Mouse (Mus musculus) kidney, adult 18-20 months (tissue): ENCODE results near the gene Cnpy3.
"Not testable (repeated sequence)": the region's sequence is repeated elsewhere in the genome, so short reads cannot be mapped to it uniquely, and the experiment has no call there.

ENCODE experiments used
- DNase-seq: peaks from one replicate; pipeline ENCODE4 v3.0.0; 2021

Gene Cnpy3

DNA sequence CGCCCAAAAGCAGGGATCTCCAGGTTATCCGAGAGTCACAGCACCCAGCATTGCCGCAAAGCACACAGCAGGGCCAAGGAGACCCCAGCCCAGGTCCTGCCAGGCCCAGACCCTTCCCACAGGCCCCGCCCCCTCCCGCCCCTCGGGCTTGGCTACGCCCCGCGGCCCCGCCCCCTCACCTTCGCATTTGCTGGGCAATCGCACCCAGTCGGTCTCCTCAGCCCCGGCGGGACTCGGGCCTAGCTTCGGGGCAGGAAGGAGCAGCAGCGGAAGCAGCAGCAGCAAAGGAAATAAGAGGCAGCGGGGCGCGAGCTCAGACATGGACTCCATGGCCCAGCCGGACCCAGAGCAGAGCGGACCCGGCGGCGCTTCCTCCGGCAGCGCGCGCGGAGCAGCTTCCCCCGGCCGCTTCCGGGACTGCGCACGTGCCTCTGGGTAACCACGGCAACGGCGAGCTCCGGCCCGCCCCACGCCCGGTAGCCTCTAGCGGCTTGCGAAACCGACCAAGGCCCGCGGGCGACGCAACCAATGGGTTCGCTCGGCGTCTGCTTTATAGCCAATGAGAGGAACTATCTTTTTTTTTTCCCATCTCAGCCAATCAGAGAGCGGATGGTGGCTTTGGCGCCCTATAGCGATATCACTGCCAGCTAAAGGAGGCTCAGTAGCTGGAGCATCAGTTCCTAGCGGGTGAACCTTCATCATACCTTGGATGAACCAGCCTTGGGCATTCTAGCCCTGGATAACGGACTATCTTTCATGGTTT lies at the start of gene Cnpy3:
Gene Cnpy3 (minus strand): TSS at position 421 of the 763 bp plus-strand sequence.
- peak; percentile 95 for DNase-seq

DNA sequence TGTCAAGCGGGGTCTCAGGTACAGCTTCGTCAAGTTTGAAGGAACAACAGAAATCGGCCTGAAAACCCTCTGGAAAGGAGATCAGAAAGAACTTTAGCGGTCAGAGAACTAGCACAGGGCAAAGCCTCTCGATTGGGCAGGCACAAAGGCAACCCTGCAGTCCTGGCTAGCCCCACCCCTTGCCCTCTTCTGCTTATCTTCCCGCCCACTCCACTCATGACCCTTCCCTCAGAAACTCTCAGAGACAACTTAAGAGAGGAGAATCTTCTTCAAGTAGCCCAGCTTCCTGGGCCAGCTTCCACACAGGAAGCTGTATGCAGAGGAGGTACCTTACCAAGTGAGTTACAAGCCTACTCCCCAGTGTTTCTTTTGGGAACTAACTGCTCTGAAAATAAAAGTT lies 49.7 kb upstream of the Cnpy3 start:
- no peak for DNase-seq

DNA sequence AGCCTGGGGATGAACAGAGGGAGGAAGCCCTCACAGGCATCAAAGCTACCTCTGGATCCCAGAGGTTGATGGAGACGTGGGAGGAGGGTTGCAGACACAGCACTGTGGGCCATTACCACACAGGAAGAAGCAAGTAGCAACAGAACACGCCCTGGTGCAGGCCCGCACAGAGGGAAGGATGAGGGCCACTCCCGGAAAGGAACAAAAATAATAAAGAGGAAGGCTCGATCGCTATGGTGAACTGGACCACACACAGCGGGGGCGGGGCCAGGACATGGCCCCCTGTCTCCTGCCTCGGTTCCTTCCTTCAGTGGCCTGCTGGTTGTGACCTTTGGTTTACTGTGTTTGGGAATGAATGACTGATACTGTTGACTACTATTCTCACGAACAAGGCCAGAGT lies 47.7 kb upstream of the Cnpy3 start:
- DNase-seq: no peak

DNA sequence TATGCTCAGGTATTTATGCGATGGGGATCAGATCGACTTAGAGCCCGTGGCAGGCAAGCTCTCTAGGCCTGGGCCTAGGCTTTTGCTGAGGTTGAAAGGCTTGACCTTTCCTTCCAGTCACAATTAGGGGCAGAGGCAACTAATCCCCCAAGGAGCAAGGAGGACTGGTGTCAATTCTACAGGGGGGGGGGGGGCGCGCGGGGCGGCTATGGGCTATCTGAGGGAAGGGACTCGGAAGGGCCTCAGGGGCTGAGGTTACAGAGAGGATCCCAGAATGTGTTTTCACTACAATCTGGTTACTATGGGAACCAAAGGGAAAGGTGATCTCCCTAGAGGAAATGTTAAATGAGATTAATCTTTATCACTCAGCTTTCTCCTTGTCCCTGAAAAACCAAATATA lies 45.4 kb upstream of the Cnpy3 start:
- no peak for DNase-seq

DNA sequence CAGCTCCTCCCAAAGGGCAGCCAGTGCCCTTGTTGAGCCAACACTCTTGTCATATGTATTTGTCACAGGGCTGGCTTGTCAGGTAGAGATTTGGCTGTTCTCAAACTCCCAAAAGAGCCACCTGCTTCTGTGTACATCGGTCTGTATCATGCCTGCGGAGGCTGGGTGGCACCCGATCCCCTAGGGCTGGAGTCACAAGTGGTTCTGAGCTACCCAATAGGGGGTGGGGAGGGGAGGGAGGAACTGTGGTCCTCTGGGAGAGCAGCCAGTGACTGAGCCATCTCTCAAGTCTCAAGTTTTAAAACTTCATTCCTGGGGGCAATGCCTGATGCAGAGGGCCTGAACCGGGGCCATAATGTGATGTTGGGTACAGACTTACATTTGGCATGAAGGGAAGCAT lies 44.7 kb upstream of the Cnpy3 start:
- no peak for DNase-seq

DNA sequence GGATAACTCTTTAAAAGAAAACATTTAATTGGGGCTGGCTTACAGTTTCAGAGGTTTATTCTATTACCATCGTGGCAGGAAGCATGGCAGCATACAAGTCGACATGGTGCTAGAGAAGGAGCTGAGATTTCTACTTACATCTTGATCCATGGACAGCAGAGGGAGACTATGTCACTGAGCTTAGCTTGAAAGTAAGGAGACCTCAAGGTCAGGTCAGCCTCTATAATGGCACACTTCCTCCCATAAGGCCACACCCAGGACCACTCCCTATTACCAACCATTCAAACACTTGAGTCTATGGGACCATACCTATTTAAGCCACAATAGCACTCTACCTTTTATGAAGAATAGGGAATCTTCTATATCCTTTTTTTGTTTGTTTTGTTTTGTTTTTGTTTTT lies 40.9 kb upstream of the Cnpy3 start:
- DNase-seq: no peak

DNA sequence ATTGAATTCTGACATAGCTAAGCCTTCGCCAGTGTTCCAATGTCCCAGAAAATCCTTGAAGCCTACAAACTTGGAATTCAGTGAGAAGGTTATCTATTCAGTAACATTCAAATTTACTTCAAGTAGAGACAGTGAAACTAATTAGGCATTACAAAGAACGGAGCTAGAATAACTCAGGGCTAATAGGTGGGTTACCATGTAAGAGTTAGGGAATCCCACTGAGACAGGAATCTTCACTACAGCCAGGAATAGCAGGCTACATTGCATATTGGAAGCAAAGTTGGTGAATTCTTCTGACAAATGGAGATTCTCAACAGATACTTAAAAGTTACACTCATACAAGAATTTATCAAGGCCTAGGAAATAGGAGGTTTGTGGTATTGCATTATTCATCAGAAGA lies 36.0 kb upstream of the Cnpy3 start:
- DNase-seq: not testable (repeated sequence)

DNA sequence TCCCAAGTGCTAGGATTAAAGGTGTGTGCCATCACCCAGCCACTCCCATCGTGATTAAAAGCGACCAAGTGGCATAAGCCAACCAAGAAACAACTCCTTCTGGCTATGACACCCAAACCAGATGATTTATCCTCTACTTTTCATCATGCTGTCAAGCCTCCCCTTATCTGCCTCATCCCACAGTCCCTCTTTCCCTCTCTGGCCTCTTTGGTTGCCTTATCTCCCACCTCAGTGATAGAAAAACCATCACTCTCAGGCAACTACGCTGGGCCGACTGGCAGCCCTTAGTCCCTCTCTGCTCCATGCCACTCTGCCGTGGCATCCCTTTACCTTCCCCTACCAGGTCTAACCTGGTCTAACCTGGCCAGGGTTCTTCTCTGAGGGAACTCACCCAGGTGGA lies 34.9 kb upstream of the Cnpy3 start:
- DNase-seq: no peak

DNA sequence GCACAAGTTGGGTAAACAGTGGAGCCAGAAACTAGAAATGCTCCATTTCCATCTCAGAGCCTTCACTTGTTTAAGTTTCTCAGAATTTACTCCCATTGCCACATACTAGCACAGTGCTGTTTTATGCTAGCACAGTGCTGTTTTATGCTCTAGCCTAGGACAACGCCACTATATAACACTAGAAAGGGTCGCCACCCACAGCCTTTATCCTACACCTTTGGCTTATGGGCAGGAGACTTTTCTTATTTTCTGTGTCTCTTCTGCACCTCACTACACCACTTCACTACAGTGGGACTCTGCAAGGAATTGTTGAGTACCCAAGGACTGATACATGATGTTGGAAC lies 31.2 kb upstream of the Cnpy3 start:
- no peak for DNase-seq

DNA sequence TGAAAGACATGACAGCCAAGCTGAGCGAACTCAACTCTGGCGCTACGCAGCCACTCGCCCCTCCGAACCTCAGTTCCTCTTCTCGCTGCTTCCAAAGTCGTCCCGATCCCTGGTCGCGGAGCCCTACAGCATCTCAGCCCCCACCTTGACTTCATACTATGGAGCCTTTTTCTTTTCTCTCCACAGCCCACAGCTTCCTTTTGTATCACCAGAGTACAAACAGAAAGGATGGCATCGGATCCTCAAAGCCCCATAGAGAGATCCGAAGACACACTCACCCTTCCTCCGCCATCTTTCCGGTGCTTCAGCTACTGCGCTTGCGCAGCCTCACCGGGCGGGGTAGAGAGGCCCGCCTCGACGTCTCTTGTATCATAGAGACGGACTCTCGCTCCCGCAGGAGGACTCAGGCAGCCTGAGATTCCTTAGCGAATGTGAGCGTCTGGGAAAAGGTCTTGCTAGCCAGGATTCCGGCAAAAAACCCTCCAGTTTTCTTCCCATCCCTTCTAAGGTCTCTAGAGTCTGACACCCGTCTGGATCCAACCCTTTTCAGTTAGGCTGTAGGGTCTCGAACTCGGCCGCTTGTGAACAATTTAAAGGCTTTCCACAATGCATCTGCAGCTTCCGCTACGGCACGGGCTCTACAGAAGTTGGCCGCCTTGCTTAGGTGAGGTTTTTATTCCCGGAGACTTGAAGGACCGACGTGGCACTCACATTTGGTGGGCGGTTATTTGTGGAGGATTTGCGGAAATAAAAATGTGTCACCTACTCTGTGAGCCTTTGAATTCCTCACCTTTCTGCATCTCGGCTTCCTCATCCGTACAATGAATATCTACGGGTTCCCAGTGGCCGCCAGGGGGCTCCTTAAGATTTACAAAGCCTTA lies 30.6 kb upstream of the Cnpy3 start, which contains the start of gene Rpl7l1:
Gene Rpl7l1 (minus strand): TSS at position 332 of the 881 bp plus-strand sequence.
- DNase-seq: peak; percentile 93

DNA sequence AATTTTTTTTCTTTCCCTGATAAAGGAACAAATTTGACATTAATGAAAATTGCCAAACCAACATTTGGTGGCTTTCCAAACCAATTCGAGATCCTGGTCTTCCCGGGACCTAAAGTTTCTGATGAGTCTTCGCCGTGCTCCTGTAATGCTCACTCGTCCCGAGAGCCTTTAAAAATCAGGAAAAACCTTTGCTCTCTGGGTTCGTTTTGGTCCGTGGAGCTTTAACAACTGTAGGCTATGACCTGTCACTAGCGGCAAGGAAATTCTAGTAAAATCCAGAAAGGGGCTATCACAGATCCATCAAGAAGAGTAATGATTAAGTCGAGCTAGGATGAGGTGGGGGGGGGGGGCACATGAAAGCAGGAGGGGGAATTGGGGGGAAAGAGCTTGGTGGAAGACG lies 29.9 kb upstream of the Cnpy3 start:
- DNase-seq: peak; percentile 23

DNA sequence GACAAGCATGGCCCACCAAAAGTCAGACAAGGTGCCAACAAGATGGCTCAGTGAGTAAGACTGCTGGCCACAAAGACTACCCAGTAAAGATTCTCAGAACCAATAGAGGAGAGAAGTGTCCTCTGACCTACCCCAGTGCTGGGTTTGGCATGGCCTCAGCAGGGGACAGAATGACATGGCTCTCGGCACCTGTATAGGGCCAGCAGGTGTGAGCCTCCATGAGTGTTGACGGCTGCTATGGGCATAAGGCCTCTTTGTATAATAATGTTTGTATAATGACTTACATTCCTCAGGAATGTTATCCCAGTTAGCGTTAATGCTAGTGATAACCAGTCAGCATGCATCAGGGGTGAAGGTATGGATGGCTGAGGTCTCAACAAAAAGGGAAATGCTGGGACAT lies 24.1 kb upstream of the Cnpy3 start:
- DNase-seq: no peak

DNA sequence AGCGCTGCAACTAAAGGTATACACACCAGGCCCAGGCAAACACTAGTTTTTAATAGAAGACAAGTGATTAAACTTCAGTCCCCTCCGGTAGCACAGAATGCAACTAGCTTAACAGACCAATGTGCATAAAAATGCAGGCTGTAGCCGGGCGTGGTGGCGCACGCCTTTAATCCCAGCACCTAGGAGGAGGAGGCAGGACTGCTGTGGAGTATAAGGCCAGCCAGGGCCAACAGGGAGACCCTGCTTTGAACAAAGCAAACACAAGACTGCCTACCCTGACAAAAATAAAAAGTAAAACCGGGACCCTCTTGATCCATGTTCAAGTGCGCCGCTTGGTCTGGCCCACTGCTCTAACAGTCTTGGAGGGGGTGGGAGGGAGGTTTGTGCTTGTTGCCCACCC lies 23.1 kb upstream of the Cnpy3 start:
- no peak for DNase-seq

DNA sequence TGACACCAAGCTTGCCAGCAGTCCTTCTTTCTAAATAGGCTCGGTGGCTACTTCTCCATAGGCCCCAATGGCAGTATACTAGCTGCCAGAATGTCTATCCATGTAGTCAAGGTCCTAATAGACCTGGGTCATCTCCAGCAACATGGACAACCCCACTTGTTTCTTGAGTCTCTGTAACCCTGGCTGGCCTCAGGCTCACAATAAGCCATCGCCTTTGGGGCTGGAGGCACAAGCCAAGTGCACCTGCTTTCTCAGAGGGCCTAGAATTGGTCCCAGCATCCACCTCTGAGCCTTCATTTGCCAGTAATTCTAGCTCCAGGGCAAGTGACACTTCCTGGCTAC lies 22.1 kb upstream of the Cnpy3 start:
- no peak for DNase-seq

DNA sequence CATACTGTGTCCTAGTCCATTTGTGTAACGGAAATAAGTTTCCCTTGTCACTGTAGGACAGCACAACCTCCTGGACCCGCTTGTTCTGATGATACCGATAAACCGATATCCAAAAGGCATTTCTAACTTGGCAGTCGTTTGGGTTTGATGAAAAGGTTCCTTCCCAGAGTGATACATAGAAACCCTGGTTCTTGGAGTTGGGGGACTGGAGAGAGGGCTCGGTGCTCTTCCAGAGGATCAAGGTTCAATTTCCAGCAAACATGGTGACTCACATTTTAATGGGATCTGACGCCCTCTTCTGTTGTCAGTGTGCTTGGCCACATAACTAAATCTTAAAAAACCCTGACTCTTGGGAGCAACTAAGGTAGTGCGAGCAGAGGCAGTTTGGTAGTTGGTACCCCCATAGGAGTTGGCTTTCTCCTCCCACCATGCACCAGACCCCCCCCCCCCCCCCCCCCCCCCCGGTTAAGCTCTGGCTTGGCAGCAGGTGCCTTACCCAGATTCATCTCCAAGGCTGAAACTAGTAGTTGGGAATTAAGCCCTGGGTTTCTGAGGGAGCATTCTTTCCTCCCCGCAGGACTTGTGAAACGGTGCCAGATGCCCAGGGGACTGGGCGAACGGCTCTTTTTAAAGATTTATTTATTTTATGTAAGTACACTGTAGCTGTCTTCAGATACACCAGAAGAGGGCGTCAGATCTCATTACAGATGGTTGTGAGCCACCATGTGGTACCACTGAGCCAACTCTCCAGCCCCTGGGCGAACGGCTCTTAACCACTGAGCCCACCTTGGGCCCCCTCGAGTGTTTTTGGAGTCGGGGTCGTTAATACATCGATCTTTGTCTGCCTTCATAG lies 21.5 kb upstream of the Cnpy3 start:
- peak; percentile 24 for DNase-seq

DNA sequence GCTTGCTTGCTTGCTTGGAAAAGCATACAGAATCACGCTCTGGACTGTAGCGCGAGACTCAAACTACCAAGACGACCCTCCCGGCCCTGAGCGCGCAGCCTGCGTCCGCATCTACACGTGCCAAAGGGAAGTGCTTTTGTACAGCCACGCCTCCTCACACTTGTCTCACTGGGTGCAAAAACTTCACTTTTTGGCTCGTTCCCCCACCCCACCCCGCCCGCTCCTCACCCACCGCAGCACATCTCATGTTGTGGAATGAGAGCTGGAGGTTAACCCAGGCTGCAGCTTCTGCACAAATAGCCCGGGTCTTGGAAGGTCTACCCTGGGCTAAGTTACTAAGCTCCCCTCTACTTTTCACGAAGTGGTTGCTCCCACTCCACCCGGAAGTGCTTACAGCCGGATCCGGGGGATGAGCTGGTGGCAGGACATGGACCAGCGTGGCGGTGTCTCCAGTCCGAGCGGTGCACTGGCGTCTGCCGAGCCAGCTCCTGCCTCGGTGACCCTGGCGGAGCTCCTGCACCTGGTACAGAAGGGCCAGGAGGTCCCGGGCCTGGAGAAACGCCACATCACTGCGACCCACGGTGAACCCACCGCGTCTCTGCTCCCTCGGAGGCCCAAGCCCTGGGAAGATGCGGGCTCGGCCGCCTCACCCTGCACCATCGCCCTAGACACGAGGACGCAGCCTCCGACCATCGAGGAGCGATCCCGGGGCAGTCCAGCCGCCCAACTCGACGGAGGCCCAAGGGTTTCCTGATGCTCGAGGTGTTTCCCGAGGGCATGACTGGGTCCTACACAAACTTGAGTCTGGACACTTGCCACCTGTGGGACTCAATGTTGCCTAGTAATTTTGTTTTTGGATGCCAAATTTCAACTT lies 20.6 kb upstream of the Cnpy3 start, which contains the start of gene 2310039H08Rik:
Gene 2310039H08Rik (plus strand): TSS at position 232 of the 874 bp plus-strand sequence.
- peak; percentile 89 for DNase-seq

DNA sequence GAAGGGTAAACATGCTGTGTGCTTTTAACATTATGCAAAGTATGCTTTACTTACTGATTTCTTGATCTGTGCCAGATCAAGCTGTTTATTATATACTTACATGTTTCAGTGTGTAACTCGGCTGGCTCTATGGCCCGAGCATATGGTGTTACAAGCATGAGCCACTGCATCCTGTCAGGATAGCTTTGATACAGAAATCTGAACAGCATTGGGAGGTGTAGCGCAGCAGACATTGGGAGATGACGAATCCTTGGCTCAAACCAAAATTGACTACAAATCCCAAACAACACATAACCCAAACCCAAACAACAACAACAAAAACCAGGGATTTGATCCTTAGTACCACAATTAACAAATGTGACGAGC lies 20.0 kb upstream of the Cnpy3 start:
- no peak for DNase-seq

DNA sequence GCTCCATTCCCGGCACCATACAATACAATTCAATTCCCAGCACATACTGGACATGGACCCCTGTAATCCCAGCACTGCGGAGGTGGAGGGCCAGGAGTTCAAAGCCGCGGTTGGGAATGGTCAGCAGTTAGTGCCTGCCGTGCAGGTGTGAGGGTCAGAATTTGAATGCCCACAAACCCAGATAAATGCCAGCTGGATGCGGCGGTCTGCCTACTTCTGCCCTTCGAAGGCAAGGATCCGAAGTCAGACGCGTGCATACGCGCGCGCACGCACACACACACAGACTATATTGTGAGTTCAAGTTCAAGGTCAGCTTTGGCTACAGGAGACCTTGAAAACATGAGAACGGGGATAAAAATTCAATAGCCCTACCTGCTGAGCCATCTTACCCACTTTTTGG lies 19.6 kb upstream of the Cnpy3 start:
- no peak for DNase-seq

DNA sequence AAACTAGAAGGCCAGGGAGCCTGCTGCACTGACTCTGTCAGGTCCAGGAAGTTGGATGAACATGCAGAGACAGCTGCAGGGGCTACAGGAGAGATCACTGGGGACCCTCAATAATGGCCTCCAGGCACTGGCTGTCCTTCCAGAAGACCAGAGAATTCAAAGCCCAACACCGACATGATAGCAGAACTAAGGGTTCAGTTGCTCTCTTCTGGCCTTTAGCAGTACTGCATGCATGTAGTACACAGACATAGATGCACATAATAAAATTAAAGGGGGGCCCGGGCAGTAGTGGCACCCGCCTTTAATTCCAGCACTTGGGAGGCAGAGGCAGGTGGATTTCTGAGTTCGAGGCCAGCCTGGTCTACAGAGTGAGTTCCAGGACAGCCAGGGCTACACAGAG lies 19.0 kb upstream of the Cnpy3 start:
- no peak for DNase-seq

DNA sequence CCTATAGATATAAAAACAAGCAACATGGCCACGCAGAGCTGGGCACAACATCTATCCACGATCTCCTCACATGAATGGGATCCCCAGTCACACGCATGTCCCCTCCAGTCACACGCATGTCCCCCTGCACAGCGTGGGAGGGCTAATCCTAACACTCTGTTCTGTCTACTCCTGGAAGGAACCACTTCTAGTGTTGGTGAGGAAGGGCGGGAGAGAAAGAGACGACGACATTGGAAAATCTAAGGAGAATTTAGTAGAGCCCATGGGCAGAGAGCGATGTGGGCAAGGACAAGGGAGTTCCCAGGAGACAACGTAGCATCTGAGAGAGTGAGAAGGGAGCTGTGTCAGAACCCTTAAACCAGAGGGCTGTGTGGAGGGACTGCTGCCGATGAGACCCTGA lies 18.5 kb upstream of the Cnpy3 start:
- DNase-seq: no peak

DNA sequence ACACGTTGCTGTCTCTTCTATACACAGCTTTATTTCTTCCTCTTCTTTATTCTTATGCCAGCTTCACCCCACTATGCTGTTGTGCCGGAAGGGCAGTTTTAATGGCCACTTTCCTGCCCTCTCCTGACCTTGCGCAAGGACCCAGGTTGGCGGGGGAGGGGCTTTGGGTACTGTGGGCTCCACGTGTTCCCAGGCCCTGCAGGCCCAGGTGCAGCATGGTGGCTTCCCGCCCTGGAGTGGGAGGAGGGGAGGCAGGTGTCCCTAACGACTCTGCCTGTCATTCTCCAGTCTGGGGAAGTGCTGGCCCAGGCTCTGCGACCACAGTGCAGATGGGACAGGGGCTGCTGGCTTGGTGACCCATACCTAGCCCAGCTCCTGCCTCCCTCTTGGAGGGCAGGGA lies 15.9 kb upstream of the Cnpy3 start:
- DNase-seq: no peak

DNA sequence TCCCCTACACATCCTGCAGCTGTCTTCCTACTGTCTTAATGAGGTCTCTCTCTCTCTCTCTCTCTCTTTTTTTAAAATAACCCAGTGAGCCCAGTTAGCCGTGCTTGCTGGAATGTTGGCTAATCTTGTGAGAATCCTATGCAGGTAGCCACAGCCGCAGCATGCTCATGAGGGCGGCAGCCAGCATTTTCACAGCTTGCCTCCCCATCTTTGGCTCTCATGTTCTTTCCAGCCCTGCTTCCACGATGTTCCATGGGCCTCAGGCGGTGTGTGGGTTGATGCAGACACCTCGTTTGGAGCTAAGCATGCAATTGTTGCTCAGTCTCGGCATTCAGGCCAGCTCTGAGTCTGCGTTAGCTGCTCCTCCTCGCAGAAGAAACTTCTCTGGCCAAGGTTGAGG lies 12.9 kb upstream of the Cnpy3 start:
- DNase-seq: not testable (repeated sequence)
